Mouse (Mus musculus): ENCODE data around the gene Foxp4. TPM values are rescaled to one million over a fixed set of nuclear protein-coding genes. Genes with fewer than 3 reads are reported as not detected.

Foxp4 gene
- polyA plus RNA-seq, 1 experiment from 2014 or later = 9.5 TPM

DNA sequence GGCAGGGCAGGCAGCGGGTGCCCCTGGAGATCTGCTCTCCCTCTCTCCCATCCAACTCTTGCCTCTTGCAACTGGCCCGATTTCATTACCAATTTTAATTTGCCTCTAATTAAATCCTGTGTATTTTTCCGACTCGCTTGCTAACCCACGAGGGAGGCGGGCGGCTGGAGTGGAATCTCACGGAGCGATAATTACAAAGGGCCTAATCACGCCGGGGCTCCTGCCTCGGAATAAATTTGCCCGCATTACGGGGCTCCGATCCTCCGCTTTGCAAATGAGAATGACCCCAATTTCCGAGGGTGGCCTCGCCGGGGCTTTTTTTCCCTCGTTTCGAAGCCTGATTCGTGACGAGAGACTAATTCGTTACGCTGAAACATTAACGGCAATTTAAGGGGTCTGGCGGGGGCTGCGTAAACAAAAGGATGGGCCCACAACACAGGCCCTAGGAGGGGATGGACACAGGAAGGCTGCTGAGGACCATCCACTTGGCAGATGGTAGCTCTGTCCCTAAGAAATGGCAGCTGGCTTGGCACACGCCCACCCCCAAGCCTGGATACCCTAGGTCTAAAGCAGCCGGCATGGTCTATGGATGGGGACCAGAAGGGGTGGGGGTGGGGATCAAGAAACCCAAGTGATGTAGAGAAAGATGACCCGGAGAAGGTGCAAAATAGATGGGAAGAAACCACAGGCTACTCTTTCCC lies 52.0 kb downstream of the Foxp4 start:
- no peak for TF ChIP-seq CTCF (IDR thresholded peaks at IDR 0.05; ENCODE audit: low read depth)
- Histone ChIP-seq H3K4me3 (replicated peaks; ENCODE audit: low read depth, low read length) (no peak overlapping the region), H3K9me3 (replicated peaks; ENCODE audit: low read length) (no peaks in the 10 kb centered on the region), H3K4me2 (ENCODE audit: low read length) (no peak overlapping the region), H3K27me3 (ENCODE audit: insufficient read depth, low read length) (no peaks in the 10 kb centered on the region), H3K4me1 (replicated peaks; ENCODE audit: insufficient read depth, low read length) (no peaks in the 10 kb centered on the region), H3K27ac (no peak overlapping the region), H3K9ac (ENCODE audit: low read depth, low read length) (no peak overlapping the region), H3K36me3 (ENCODE audit: insufficient read depth, low read length) (peaks cover 21% of the 10 kb centered on the region; the same call in 1 of the 2 replicates)
- 72% methylated on average over 31 of the region's 31 CpGs for WGBS
- ATAC-seq (replicated peaks; ENCODE audit: low FRiP score, low read depth) (no peak), DNase-seq (ENCODE audit: low spot score) (no peak)

- H3K9me3 ChIP-seq (replicated peaks; ENCODE audit: low read length) = no peaks in the 10 kb centered on the region
- no peak overlapping the region for H3K9ac ChIP-seq (ENCODE audit: low read depth, low read length)
- H3K4me1 ChIP-seq (replicated peaks; ENCODE audit: insufficient read depth, low read length) = no peaks in the 10 kb centered on the region
- H3K27ac ChIP-seq = no peak overlapping the region
- H3K27me3 ChIP-seq (ENCODE audit: insufficient read depth, low read length) = no peaks in the 10 kb centered on the region
- no peak for TF ChIP-seq CTCF (IDR thresholded peaks at IDR 0.05; ENCODE audit: low read depth)
- DNase-seq (ENCODE audit: low spot score) (no peak), ATAC-seq (replicated peaks; ENCODE audit: low FRiP score, low read depth) (no peak)
- no peak overlapping the region for H3K4me2 ChIP-seq (ENCODE audit: low read length)
- no peak overlapping the region for H3K4me3 ChIP-seq (replicated peaks; ENCODE audit: low read depth, low read length)
- H3K36me3 ChIP-seq (ENCODE audit: insufficient read depth, low read length) = peaks cover 16% of the 10 kb centered on the region; the same call in 1 of the 2 replicates
- 95% methylated on average over 10 of the region's 10 CpGs for WGBS
Observed at GRCm38 (mm10) chr17:47869874-47870273, 54.6 kb downstream of the Foxp4 start.

- H3K27ac ChIP-seq = no peak overlapping the region
- H3K27me3 ChIP-seq (ENCODE audit: insufficient read depth, low read length) = no peaks in the 10 kb centered on the region
- whole genome bisulfite sequencing = 57% methylated on average over 10 of the region's 10 CpGs
- DNase-seq (ENCODE audit: low spot score) = no peak
- H3K9me3 ChIP-seq (replicated peaks; ENCODE audit: low read length) = no peaks in the 10 kb centered on the region
- no peak overlapping the region for H3K9ac ChIP-seq (ENCODE audit: low read depth, low read length)
- no peak overlapping the region for H3K4me2 ChIP-seq (ENCODE audit: low read length)
- no peaks in the 10 kb centered on the region for H3K4me1 ChIP-seq (replicated peaks; ENCODE audit: insufficient read depth, low read length)
- H3K4me3 ChIP-seq (replicated peaks; ENCODE audit: low read depth, low read length) = no peak overlapping the region
- no peak for ATAC-seq (replicated peaks; ENCODE audit: low FRiP score, low read depth)
- 0 out of 2 replicates have a peak, but pooled peaks cover 13% of the 10 kb centered on the region for H3K36me3 ChIP-seq (ENCODE audit: insufficient read depth, low read length)
- TF ChIP-seq CTCF (IDR thresholded peaks at IDR 0.05; ENCODE audit: low read depth) = no peak
Observed at GRCm38 (mm10) chr17:47866037-47866436, 58.4 kb downstream of the Foxp4 start.

DNA sequence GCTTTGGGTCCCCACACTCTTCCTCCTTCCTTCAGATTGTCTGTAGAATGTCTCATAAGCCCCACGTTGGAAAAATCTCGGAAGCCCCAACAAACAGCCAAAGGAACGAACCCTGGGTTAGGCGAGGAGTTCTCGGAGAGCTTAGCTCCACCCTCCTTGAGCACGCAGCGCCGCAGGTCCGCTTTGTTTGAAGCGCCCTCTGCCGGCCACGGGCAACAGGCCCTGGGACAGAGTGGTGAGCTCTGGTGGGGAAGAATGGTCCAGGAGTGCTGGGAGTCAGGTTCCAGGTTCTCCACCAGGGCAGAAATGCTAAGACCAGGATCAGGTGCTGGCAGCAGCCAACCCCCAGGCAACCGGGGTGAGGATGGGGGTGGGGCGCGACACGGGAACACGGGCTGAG lies 59.9 kb downstream of the Foxp4 start:
- peak; percentile 78 for ATAC-seq (replicated peaks; ENCODE audit: low FRiP score, low read depth)
- Histone ChIP-seq H3K9ac (ENCODE audit: low read depth, low read length) (no peak overlapping the region), H3K27ac (no peak overlapping the region)

GRCm38 (mm10) chr17:47863437-47863836 lies 61.0 kb downstream of the Foxp4 start:
- H3K27me3 ChIP-seq (ENCODE audit: insufficient read depth, low read length) = no peaks in the 10 kb centered on the region
- no peaks in the 10 kb centered on the region for H3K4me1 ChIP-seq (replicated peaks; ENCODE audit: insufficient read depth, low read length)
- no peak overlapping the region for H3K27ac ChIP-seq
- no peaks in the 10 kb centered on the region for H3K9me3 ChIP-seq (replicated peaks; ENCODE audit: low read length)
- H3K4me2 ChIP-seq (ENCODE audit: low read length) = no peak overlapping the region
- no peak overlapping the region for H3K9ac ChIP-seq (ENCODE audit: low read depth, low read length)
- WGBS = 30% methylated on average over 11 of the region's 11 CpGs
- ATAC-seq (replicated peaks; ENCODE audit: low FRiP score, low read depth) (no peak), DNase-seq (ENCODE audit: low spot score) (no peak)
- no peak overlapping the region for H3K4me3 ChIP-seq (replicated peaks; ENCODE audit: low read depth, low read length)
- no peak for TF ChIP-seq CTCF (IDR thresholded peaks at IDR 0.05; ENCODE audit: low read depth)
- H3K36me3 ChIP-seq (ENCODE audit: insufficient read depth, low read length) = 0 out of 2 replicates have a peak, but pooled peaks cover 6% of the 10 kb centered on the region

More for the DNA sequence above, 59.9 kb downstream of the Foxp4 start:
- no peaks in the 10 kb centered on the region for H3K27me3 ChIP-seq (ENCODE audit: insufficient read depth, low read length)
- H3K4me1 ChIP-seq (replicated peaks; ENCODE audit: insufficient read depth, low read length) = no peaks in the 10 kb centered on the region
- H3K36me3 ChIP-seq (ENCODE audit: insufficient read depth, low read length) = 0 out of 2 replicates have a peak, but pooled peaks cover 6% of the 10 kb centered on the region
- peak overlapping the region; percentile 41 for H3K4me2 ChIP-seq (ENCODE audit: low read length)
- no peak overlapping the region for H3K4me3 ChIP-seq (replicated peaks; ENCODE audit: low read depth, low read length)
- WGBS = 2% methylated on average over 17 of the region's 17 CpGs
- no peaks in the 10 kb centered on the region for H3K9me3 ChIP-seq (replicated peaks; ENCODE audit: low read length)
- peak; percentile 98 for TF ChIP-seq CTCF (IDR thresholded peaks at IDR 0.05; ENCODE audit: low read depth)
- peak; percentile 88 for DNase-seq (ENCODE audit: low spot score)

- H3K27ac ChIP-seq = no peak overlapping the region
- no peaks in the 10 kb centered on the region for H3K9me3 ChIP-seq (replicated peaks; ENCODE audit: low read length)
- H3K36me3 ChIP-seq (ENCODE audit: insufficient read depth, low read length) = 0 out of 2 replicates have a peak, but pooled peaks cover 2% of the 10 kb centered on the region
- no peak for ATAC-seq (replicated peaks; ENCODE audit: low FRiP score, low read depth)
- H3K4me2 ChIP-seq (ENCODE audit: low read length) = no peak overlapping the region
- WGBS = 49% methylated on average over 4 of the region's 4 CpGs
- DNase-seq (ENCODE audit: low spot score) = no peak
- H3K4me1 ChIP-seq (replicated peaks; ENCODE audit: insufficient read depth, low read length) = no peaks in the 10 kb centered on the region
- H3K4me3 ChIP-seq (replicated peaks; ENCODE audit: low read depth, low read length) = no peak overlapping the region
- TF ChIP-seq CTCF (IDR thresholded peaks at IDR 0.05; ENCODE audit: low read depth) = no peak
- no peaks in the 10 kb centered on the region for H3K27me3 ChIP-seq (ENCODE audit: insufficient read depth, low read length)
- no peak overlapping the region for H3K9ac ChIP-seq (ENCODE audit: low read depth, low read length)
Observed at GRCm38 (mm10) chr17:47863023-47863422, 61.4 kb downstream of the Foxp4 start.
